Mouse (Mus musculus) kidney, embryonic 16.5 days (tissue): ENCODE results near the gene Arsj. TPM values are rescaled to one million over a fixed set of nuclear protein-coding genes. Genes with fewer than 3 reads are reported as not detected.

Experiments
- ATAC-seq: fragments of 200-750 bp; cut with Nextera tagmentation; 2 replicates; pipeline ENCODE4 v1.8.0; 2017; ENCODE audit warnings: moderate TSS enrichment; ENCODE audit not compliant: low FRiP score, low TSS enrichment
- H3K27ac ChIP-seq: fragments of 300-500 bp; sonication (generic); 2 replicates; pipeline ENCODE4 v1.5.1; 2014; ENCODE audit warnings: low read length
- H3K27me3 ChIP-seq: fragments of 300-500 bp; sonication (generic); 2 replicates; pipeline ENCODE4 v1.6.1; 2014; ENCODE audit warnings: low read length, control low read depth, mixed read lengths; ENCODE audit not compliant: insufficient read depth
- H3K36me3 ChIP-seq: fragments of 300-500 bp; sonication (generic); 2 replicates; pipeline ENCODE4 v1.6.1; 2014; ENCODE audit warnings: low read length, control low read depth, mixed read lengths; ENCODE audit not compliant: insufficient read depth
- H3K4me1 ChIP-seq: fragments of 300-500 bp; sonication (generic); 2 replicates; pipeline ENCODE4 v1.6.1; 2014; ENCODE audit warnings: low read length, control low read depth, mixed read lengths; ENCODE audit not compliant: insufficient read depth
- H3K4me2 ChIP-seq: fragments of 300-500 bp; sonication (generic); replicated peaks from 2 replicates; pipeline ENCODE4 v1.6.1; 2014; ENCODE audit warnings: low read depth, low read length
- H3K4me3 ChIP-seq: fragments of 300-500 bp; sonication (generic); 2 replicates; pipeline ENCODE4 v1.5.1; 2014; ENCODE audit warnings: mild to moderate bottlenecking, low read length
- H3K9ac ChIP-seq: fragments of 300-500 bp; sonication (generic); replicated peaks from 2 replicates; pipeline ENCODE4 v1.6.1; 2014; ENCODE audit warnings: low read length
- H3K9me3 ChIP-seq: fragments of 300-500 bp; sonication (generic); 2 replicates; pipeline ENCODE4 v1.6.1; 2016; ENCODE audit warnings: low read length, control low read depth
- WGBS: fragments of 180-500 bp; shearing (Covaris S2); extraction: QIAGEN DNeasy Blood & Tissue Kit; methylation state at CpG from one replicate; pipeline ENCODE4 v1.1.7; 2014; 5-methylcytosine and 5-hydroxymethylcytosine counted together
- polyA plus RNA-seq: library from polyadenylated mRNA; unstranded; fragments of >200 nt; fragmentation: Nextera tagmentation; extraction: Ambion mirVana; gene quantifications from 2 replicates; pipeline ENCODE4 v1.2.1, GENCODE M21; 2015

Gene Arsj
- polyA plus RNA-seq, 1 experiment from 2014 or later = 1.3 TPM

DNA sequence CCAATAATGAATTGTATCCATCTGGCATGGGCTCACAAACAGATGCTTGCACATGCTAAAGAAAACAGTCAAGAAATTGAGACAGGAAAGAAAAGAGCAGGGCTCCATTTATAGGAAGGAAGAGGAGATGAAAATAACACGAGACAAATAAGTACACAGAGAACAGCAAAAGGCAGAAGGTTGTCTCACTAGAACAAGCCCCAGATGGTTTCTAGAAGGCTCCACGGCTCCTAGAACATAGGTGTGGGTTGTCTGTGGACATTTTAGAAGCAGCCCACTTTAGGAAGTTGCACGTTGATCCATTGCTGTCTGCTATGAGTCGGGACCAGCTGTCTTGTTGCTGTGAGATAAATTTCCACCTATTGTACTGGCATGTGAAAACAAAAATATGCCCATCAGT lies 37.2 kb downstream of the Arsj start:
- no peak overlapping the region for H3K9ac ChIP-seq
- no peaks in the 10 kb centered on the region for H3K36me3 ChIP-seq
- no peak overlapping the region for H3K4me3 ChIP-seq
- H3K4me2 ChIP-seq = no peak overlapping the region
- no peaks in the 10 kb centered on the region for H3K4me1 ChIP-seq
- H3K27me3 ChIP-seq = no peaks in the 10 kb centered on the region
- 68% methylated on average over 4 of the region's 4 CpGs for WGBS
- no peaks in the 10 kb centered on the region for H3K9me3 ChIP-seq
- no peak overlapping the region for H3K27ac ChIP-seq
- no peak for ATAC-seq

DNA sequence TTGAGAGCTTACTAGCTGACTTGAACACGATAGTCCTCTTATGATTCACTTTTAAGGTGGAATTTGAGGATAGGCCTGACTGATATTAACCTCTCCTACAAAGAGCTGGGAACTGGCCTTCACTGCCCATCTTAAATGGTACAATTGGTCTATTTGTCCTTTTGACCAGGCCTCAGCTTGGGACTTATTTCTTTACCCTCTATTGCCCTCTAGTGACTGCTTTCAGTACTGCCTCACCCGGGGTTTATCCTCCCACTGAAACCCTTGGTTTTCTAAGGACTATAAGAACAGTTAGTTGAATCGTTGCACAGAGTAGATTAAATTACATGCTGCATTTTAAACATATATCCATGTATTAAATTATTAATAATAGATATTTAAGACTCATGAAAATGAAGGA lies 39.4 kb downstream of the Arsj start:
- H3K4me1 ChIP-seq = no peaks in the 10 kb centered on the region
- H3K27me3 ChIP-seq = no peaks in the 10 kb centered on the region
- no peak overlapping the region for H3K4me3 ChIP-seq
- H3K36me3 ChIP-seq = no peaks in the 10 kb centered on the region
- ATAC-seq = peak; percentile 63; the same call in 1 of the 2 replicates
- no peak overlapping the region for H3K9ac ChIP-seq
- no peak overlapping the region for H3K4me2 ChIP-seq
- H3K27ac ChIP-seq = no peak overlapping the region
- H3K9me3 ChIP-seq = no peaks in the 10 kb centered on the region
- WGBS = 26% methylated on average over 3 of the region's 3 CpGs

DNA sequence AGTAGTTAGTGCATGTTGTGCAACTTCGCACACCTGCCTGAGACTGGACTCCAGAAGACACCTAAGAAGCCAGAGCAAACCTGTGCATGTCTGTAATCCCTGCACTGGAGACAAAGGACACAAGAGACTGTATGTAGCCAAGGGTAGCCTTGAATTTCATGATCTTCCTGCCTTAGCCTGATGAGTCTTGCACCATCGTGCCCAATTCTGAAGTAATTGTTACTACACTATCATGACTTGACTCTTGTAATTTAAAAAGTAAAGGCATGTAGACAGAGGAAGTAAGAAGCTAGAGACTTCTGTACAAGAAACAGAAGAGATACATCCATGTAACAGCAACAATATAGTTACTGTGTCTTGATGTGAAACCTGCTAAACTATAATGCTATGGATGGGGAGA lies 40.7 kb downstream of the Arsj start:
- no peak overlapping the region for H3K9ac ChIP-seq
- H3K4me3 ChIP-seq = no peak overlapping the region
- H3K27me3 ChIP-seq = no peaks in the 10 kb centered on the region
- no peaks in the 10 kb centered on the region for H3K36me3 ChIP-seq
- no peak overlapping the region for H3K4me2 ChIP-seq
- H3K4me1 ChIP-seq = no peaks in the 10 kb centered on the region
- H3K27ac ChIP-seq = no peak overlapping the region
- H3K9me3 ChIP-seq = no peaks in the 10 kb centered on the region
- no peak for ATAC-seq
- 93% methylated on average over 2 of the region's 2 CpGs for WGBS

DNA sequence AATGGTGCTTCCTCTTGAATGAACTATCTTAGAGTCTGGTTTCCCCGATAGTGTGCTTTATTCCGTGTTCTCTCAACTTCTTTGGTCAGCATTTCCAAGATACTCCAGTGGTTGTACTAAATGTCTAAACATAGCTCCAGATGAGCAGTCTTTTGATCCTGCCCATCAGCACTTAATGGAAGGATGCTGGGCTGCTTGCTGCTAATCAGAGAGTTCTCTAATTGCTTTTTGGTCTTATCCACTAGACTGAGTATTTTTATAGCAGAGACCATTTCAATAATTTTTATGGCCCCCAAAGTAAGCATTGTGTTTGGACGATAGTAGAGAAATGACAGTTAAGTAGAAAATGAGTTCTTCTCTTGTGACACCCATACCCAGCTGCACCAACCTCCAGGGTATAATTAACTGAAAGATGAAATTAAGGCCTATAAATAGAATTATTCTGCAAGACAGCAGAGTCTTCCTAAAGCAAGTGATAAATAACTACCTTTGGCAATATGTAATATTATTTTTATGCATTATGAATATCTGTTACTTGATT lies 67.1 kb downstream of the Arsj start:
- WGBS = 88% methylated on average over 3 of the region's 3 CpGs
- Histone ChIP-seq H3K27ac (no peak overlapping the region), H3K4me1 (no peaks in the 10 kb centered on the region), H3K4me2 (no peak overlapping the region), H3K9me3 (no peaks in the 10 kb centered on the region), H3K27me3 (no peaks in the 10 kb centered on the region), H3K4me3 (no peak overlapping the region), H3K9ac (no peak overlapping the region), H3K36me3 (no peaks in the 10 kb centered on the region)
- ATAC-seq = no peak

DNA sequence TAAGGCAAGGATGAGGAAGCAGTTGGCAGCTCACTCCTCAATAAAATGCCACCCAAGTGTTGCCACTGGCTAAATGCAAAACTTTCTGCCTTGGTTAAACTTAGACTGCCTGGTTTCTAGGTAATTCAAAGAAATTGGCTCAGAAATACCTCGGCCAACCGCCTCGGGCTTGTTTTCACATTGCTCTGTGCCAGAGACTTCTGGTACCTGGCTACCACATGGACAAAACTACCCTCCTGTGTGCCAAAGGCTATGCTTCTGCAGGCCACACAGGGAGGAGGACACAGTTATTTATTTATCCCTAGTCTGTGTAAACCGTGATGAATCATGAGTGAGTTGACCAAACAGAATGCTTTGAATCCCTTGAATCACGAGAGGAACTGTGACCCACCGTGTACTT lies 75.8 kb downstream of the Arsj start:
- H3K27ac ChIP-seq = no peak overlapping the region
- no peaks in the 10 kb centered on the region for H3K27me3 ChIP-seq
- no peak for ATAC-seq
- WGBS = 72% methylated on average over 6 of the region's 6 CpGs
- no peaks in the 10 kb centered on the region for H3K36me3 ChIP-seq
- no peaks in the 10 kb centered on the region for H3K9me3 ChIP-seq
- no peak overlapping the region for H3K4me2 ChIP-seq
- H3K9ac ChIP-seq = no peak overlapping the region
- H3K4me3 ChIP-seq = no peak overlapping the region
- H3K4me1 ChIP-seq = no peaks in the 10 kb centered on the region

DNA sequence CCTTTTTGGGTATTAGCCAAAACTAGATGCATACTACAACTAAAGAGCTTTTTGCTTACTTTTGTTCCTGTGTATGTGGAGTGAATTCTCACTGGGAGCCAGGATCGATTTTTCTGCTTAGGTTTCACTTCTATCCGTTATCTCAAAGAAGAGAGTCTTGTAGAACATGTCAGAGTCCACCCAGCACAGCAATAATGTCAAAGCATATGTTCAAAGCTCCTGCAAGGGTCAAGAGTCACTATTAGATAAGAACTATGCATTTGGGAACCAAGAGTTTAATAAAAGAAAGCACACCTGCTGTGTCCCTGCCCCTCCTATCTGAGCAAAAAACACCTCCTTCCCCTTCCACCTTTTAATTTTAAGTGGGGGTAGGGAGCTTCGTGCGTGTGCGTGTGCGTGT lies 85.6 kb downstream of the Arsj start:
- no peak for ATAC-seq
- no peaks in the 10 kb centered on the region for H3K27me3 ChIP-seq
- no peaks in the 10 kb centered on the region for H3K9me3 ChIP-seq
- WGBS = 65% methylated on average over 6 of the region's 6 CpGs
- H3K4me2 ChIP-seq = no peak overlapping the region
- H3K36me3 ChIP-seq = no peaks in the 10 kb centered on the region
- H3K9ac ChIP-seq = no peak overlapping the region
- H3K4me1 ChIP-seq = no peaks in the 10 kb centered on the region
- H3K27ac ChIP-seq = no peak overlapping the region
- no peak overlapping the region for H3K4me3 ChIP-seq

DNA sequence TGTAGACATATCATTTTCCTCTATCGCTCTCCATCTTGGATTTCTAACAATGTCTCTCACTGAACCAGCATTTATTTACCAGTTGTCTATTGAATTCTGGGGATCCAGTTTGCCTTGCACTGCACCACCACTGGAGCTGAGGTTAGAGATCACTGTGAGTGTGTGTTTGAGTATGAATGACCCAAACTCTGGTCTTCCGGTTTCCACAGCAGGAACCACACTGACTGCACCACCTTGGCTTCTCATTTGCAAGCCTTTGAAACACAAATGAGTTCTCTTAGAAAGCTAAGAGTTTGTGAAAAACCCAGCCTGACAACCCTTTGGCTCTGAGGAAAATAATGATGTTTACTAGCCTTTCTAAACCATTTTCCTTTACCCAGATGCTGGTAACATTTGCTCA lies 86.0 kb downstream of the Arsj start:
- H3K4me3 ChIP-seq = no peak overlapping the region

DNA sequence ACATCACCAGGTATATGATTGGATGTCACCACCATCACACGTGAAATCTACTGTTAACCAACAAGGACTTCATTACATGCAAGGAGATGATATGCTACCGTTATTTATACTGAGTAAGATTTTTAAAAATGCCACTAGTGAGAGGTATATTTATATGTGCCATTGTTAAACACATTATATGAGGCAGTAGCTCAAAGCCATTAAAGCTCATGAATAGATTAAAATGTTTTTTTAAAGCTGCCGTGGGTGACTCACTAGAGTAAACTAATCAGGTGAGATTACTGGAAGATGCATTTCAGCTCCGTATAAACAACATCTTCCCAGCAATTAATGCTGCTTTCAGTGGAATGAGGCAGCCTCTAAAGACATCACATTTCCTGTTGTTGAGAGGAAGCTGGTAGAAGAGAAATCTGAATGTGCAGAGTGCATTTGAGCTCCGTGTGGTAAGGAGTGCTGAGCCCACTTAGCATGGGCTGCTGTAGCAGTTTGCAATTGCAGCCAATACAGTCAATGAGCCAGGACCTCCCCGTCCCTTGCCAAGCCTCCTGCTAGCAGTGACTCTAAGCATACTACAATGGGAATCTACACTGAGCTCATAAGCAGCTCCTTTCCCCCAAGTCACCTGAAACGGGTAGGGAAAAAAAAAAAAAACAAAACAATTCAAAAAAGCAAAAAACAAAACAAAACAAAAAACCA lies 92.5 kb downstream of the Arsj start:
- ATAC-seq = no peak
- H3K27me3 ChIP-seq = no peaks in the 10 kb centered on the region

More for the DNA sequence above, 86.0 kb downstream of the Arsj start:
- H3K9ac ChIP-seq = no peak overlapping the region
- H3K4me1 ChIP-seq = no peaks in the 10 kb centered on the region
- no peaks in the 10 kb centered on the region for H3K36me3 ChIP-seq
- no peaks in the 10 kb centered on the region for H3K27me3 ChIP-seq
- H3K9me3 ChIP-seq = no peaks in the 10 kb centered on the region
- H3K4me2 ChIP-seq = no peak overlapping the region
- no peak for ATAC-seq
- WGBS = 37% methylated on average over 2 of the region's 2 CpGs
- H3K27ac ChIP-seq = no peak overlapping the region

DNA sequence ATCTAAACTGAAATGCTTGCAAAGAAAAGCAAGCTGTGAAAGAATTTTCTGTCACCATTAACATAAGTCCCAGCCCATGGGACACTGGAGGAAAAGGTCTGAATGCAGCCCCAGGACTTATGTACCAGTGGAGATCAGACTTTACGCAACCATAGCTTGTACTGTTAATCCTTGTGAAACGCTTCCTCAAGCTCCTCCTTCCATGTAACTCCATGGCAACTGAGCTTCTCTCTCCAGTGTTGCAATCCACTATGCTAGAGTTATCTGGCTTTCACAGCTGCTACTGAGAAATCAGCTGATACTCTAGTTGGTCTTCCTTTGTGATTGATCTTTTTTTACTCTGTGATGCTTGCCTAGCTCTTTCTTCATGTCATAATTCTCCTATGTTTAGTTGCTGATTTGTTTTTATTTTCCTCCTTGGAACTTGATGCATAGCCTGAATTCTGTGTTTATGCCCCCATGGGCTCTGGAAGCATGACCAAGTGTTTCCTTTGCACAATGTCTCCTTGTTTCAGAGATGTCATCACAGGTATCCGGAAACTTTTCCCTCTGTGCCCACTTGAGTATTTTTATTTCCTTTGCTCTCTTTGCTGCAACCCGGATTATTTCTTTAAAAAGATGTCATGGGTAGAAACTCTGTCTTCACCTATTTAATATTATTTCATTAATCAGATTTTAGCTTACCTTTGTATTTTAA lies 99.8 kb downstream of the Arsj start:
- no peak overlapping the region for H3K27ac ChIP-seq
- no peak overlapping the region for H3K9ac ChIP-seq
- no peaks in the 10 kb centered on the region for H3K4me1 ChIP-seq
- no peak overlapping the region for H3K4me2 ChIP-seq
- H3K27me3 ChIP-seq = no peaks in the 10 kb centered on the region
- 84% methylated on average over 4 of the region's 4 CpGs for WGBS
- H3K4me3 ChIP-seq = no peak overlapping the region
- H3K9me3 ChIP-seq = no peaks in the 10 kb centered on the region
- H3K36me3 ChIP-seq = no peaks in the 10 kb centered on the region
- no peak for ATAC-seq

More for the DNA sequence above, 92.5 kb downstream of the Arsj start:
- H3K36me3 ChIP-seq = no peaks in the 10 kb centered on the region
- no peaks in the 10 kb centered on the region for H3K9me3 ChIP-seq
- WGBS = 59% methylated on average over 7 of the region's 7 CpGs
- no peak overlapping the region for H3K4me3 ChIP-seq
- no peak overlapping the region for H3K9ac ChIP-seq
- no peaks in the 10 kb centered on the region for H3K4me1 ChIP-seq
- no peak overlapping the region for H3K27ac ChIP-seq
- no peak overlapping the region for H3K4me2 ChIP-seq

DNA sequence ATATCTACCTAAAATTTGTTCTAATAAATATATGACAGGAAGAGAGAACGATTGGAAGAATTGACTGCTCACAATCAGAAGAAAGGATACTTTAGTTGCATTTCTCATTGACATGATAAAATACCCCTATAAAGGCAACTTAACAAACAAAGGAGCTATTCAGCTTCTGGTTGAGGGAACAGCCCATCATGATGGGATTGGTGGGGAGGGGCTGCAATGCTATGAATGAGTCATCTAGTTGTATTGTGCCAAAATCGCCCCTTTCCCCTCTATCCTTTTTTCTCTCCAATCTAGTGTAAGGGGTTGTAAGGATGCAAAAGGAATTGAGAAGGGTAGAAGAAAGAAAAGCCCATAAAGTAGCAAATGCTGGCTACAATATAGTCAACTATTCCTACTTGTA lies 100.8 kb downstream of the Arsj start:
- Histone ChIP-seq H3K9ac (no peak overlapping the region), H3K4me1 (no peaks in the 10 kb centered on the region), H3K36me3 (no peaks in the 10 kb centered on the region), H3K27me3 (no peaks in the 10 kb centered on the region), H3K9me3 (no peaks in the 10 kb centered on the region), H3K4me3 (no peak overlapping the region), H3K27ac (no peak overlapping the region), H3K4me2 (no peak overlapping the region)
- 46% methylated on average over 2 of the region's 2 CpGs for WGBS
- ATAC-seq = no peak
